Mouse (Mus musculus): ENCODE data around the gene Sh3rf1. TPM values are rescaled to one million over a fixed set of nuclear protein-coding genes. Genes with fewer than 3 reads are reported as not detected.

Gene Sh3rf1
- polyA plus RNA-seq, 1 experiment from 2014 or later, result 9.1 TPM

- H3K36me3 ChIP-seq, result no peaks in the 10 kb centered on the region
- no peaks in the 10 kb centered on the region for H3K27me3 ChIP-seq
- H3K9me3 ChIP-seq, result 0 out of 2 replicates have a peak, but pooled peaks cover 3% of the 10 kb centered on the region
- WGBS, result 86% methylated on average over 4 of the region's 4 CpGs
- H3K4me3 ChIP-seq (replicated peaks), result no peak overlapping the region
- ATAC-seq (ENCODE audit: insufficient number of reproducible peaks, insufficient read depth, low FRiP score, low TSS enrichment, low read depth), result no peak
- no peak overlapping the region for H3K9ac ChIP-seq (replicated peaks)
- peaks cover 3% of the 10 kb centered on the region; the same call in 1 of the 2 replicates for H3K4me1 ChIP-seq (replicated peaks)
- no peak overlapping the region for H3K4me2 ChIP-seq
- no peak overlapping the region for H3K27ac ChIP-seq
These were observed 71.4 kb downstream of the Sh3rf1 start for GRCm38 (mm10) chr8:61295040-61295439.

- no peak overlapping the region for H3K27ac ChIP-seq
- no peak overlapping the region for H3K9ac ChIP-seq (replicated peaks)
- no peak overlapping the region for H3K4me2 ChIP-seq
- WGBS, result 72% methylated on average over 12 of the region's 12 CpGs
- H3K4me3 ChIP-seq (replicated peaks), result no peak overlapping the region
- peaks cover 3% of the 10 kb centered on the region; the same call in 1 of the 2 replicates for H3K4me1 ChIP-seq (replicated peaks)
- ATAC-seq (ENCODE audit: insufficient number of reproducible peaks, insufficient read depth, low FRiP score, low TSS enrichment, low read depth), result no peak
- no peaks in the 10 kb centered on the region for H3K27me3 ChIP-seq
- 0 out of 2 replicates have a peak, but pooled peaks cover 3% of the 10 kb centered on the region for H3K9me3 ChIP-seq
- no peaks in the 10 kb centered on the region for H3K36me3 ChIP-seq
These were observed 71.8 kb downstream of the Sh3rf1 start for GRCm38 (mm10) chr8:61295441-61295840.

- Histone ChIP-seq H3K9me3 (peaks cover 3% of the 10 kb centered on the region; the same call in 1 of the 2 replicates), H3K4me3 (replicated peaks) (no peak overlapping the region), H3K4me2 (no peak overlapping the region), H3K4me1 (replicated peaks) (peaks cover 18% of the 10 kb centered on the region), H3K27me3 (no peaks in the 10 kb centered on the region), H3K9ac (replicated peaks) (no peak overlapping the region), H3K36me3 (no peaks in the 10 kb centered on the region), H3K27ac (no peak overlapping the region)
- ATAC-seq (ENCODE audit: insufficient number of reproducible peaks, insufficient read depth, low FRiP score, low TSS enrichment, low read depth), result no peak
- 73% methylated on average over 4 of the region's 4 CpGs for WGBS
These were observed 75.2 kb downstream of the Sh3rf1 start for GRCm38 (mm10) chr8:61298828-61299227.

- no peak overlapping the region for H3K9ac ChIP-seq (replicated peaks)
- ATAC-seq (ENCODE audit: insufficient number of reproducible peaks, insufficient read depth, low FRiP score, low TSS enrichment, low read depth), result 0 out of 2 replicates have a peak, but pooled peaks have one; percentile 28
- no peak overlapping the region for H3K4me2 ChIP-seq
- no peak overlapping the region for H3K4me3 ChIP-seq (replicated peaks)
- no peaks in the 10 kb centered on the region for H3K27me3 ChIP-seq
- 59% methylated on average over 18 of the region's 18 CpGs for WGBS
- no peaks in the 10 kb centered on the region for H3K36me3 ChIP-seq
- H3K27ac ChIP-seq, result peak overlapping the region; percentile 56
- H3K4me1 ChIP-seq (replicated peaks), result peaks cover 25% of the 10 kb centered on the region
- H3K9me3 ChIP-seq, result peaks cover 3% of the 10 kb centered on the region; the same call in 1 of the 2 replicates
These were observed 77.8 kb downstream of the Sh3rf1 start for GRCm38 (mm10) chr8:61301298-61302028.

- no peaks in the 10 kb centered on the region for H3K36me3 ChIP-seq
- no peaks in the 10 kb centered on the region for H3K27me3 ChIP-seq
- 60% methylated on average over 5 of the region's 5 CpGs for WGBS
- H3K27ac ChIP-seq, result peak overlapping the region; percentile 32; the same call in 1 of the 2 replicates
- no peak overlapping the region for H3K4me3 ChIP-seq (replicated peaks)
- no peak overlapping the region for H3K4me2 ChIP-seq
- peaks cover 28% of the 10 kb centered on the region for H3K4me1 ChIP-seq (replicated peaks)
- peaks cover 3% of the 10 kb centered on the region; the same call in 1 of the 2 replicates for H3K9me3 ChIP-seq
- ATAC-seq (ENCODE audit: insufficient number of reproducible peaks, insufficient read depth, low FRiP score, low TSS enrichment, low read depth), result no peak
- no peak overlapping the region for H3K9ac ChIP-seq (replicated peaks)
These were observed 78.3 kb downstream of the Sh3rf1 start for GRCm38 (mm10) chr8:61302029-61302368.

GRCm38 (mm10) chr8:61305451-61306070, 81.9 kb downstream of the Sh3rf1 start:
- H3K9me3 ChIP-seq, result no peaks in the 10 kb centered on the region; the same call in 1 of the 2 replicates
- no peak overlapping the region for H3K27ac ChIP-seq
- no peak overlapping the region for H3K9ac ChIP-seq (replicated peaks)
- no peak overlapping the region for H3K4me3 ChIP-seq (replicated peaks)
- H3K4me1 ChIP-seq (replicated peaks), result peaks cover 44% of the 10 kb centered on the region
- no peak overlapping the region for H3K4me2 ChIP-seq
- no peaks in the 10 kb centered on the region for H3K27me3 ChIP-seq
- no peaks in the 10 kb centered on the region for H3K36me3 ChIP-seq
- ATAC-seq (ENCODE audit: insufficient number of reproducible peaks, insufficient read depth, low FRiP score, low TSS enrichment, low read depth), result no peak
- WGBS, result 93% methylated on average over 7 of the region's 7 CpGs

GRCm38 (mm10) chr8:61306501-61307112, 82.9 kb downstream of the Sh3rf1 start:
- WGBS, result 64% methylated on average over 4 of the region's 4 CpGs
- peaks cover 44% of the 10 kb centered on the region for H3K4me1 ChIP-seq (replicated peaks)
- H3K9me3 ChIP-seq, result no peaks in the 10 kb centered on the region; the same call in 1 of the 2 replicates
- ATAC-seq (ENCODE audit: insufficient number of reproducible peaks, insufficient read depth, low FRiP score, low TSS enrichment, low read depth), result no peak
- no peak overlapping the region for H3K4me2 ChIP-seq
- no peak overlapping the region for H3K9ac ChIP-seq (replicated peaks)
- no peak overlapping the region for H3K4me3 ChIP-seq (replicated peaks)
- H3K36me3 ChIP-seq, result no peaks in the 10 kb centered on the region
- no peak overlapping the region for H3K27ac ChIP-seq
- H3K27me3 ChIP-seq, result no peaks in the 10 kb centered on the region

GRCm38 (mm10) chr8:61308896-61309295, 85.2 kb downstream of the Sh3rf1 start:
- no peaks in the 10 kb centered on the region for H3K27me3 ChIP-seq
- H3K4me3 ChIP-seq (replicated peaks), result no peak overlapping the region
- no peak overlapping the region for H3K9ac ChIP-seq (replicated peaks)
- H3K36me3 ChIP-seq, result no peaks in the 10 kb centered on the region
- peaks cover 43% of the 10 kb centered on the region for H3K4me1 ChIP-seq (replicated peaks)
- H3K4me2 ChIP-seq, result no peak overlapping the region
- no peaks in the 10 kb centered on the region for H3K9me3 ChIP-seq
- no peak overlapping the region for H3K27ac ChIP-seq
- ATAC-seq (ENCODE audit: insufficient number of reproducible peaks, insufficient read depth, low FRiP score, low TSS enrichment, low read depth), result no peak

GRCm38 (mm10) chr8:61309530-61310402, 86.1 kb downstream of the Sh3rf1 start:
- peaks cover 43% of the 10 kb centered on the region for H3K4me1 ChIP-seq (replicated peaks)
- no peak for ATAC-seq (ENCODE audit: insufficient number of reproducible peaks, insufficient read depth, low FRiP score, low TSS enrichment, low read depth)
- no peak overlapping the region for H3K9ac ChIP-seq (replicated peaks)
- peak overlapping the region; percentile 78 for H3K27ac ChIP-seq
- H3K27me3 ChIP-seq, result no peaks in the 10 kb centered on the region
- 28% methylated on average over 20 of the region's 20 CpGs for WGBS
- H3K4me3 ChIP-seq (replicated peaks), result no peak overlapping the region
- H3K9me3 ChIP-seq, result no peaks in the 10 kb centered on the region
- H3K36me3 ChIP-seq, result no peaks in the 10 kb centered on the region
- H3K4me2 ChIP-seq, result peak overlapping the region; percentile 33

GRCm38 (mm10) chr8:61310403-61310871, 86.8 kb downstream of the Sh3rf1 start:
- no peaks in the 10 kb centered on the region for H3K27me3 ChIP-seq
- peaks cover 43% of the 10 kb centered on the region for H3K4me1 ChIP-seq (replicated peaks)
- H3K4me3 ChIP-seq (replicated peaks), result no peak overlapping the region
- H3K4me2 ChIP-seq, result peak overlapping the region; percentile 33
- no peak for ATAC-seq (ENCODE audit: insufficient number of reproducible peaks, insufficient read depth, low FRiP score, low TSS enrichment, low read depth)
- no peaks in the 10 kb centered on the region for H3K9me3 ChIP-seq
- H3K9ac ChIP-seq (replicated peaks), result no peak overlapping the region
- H3K27ac ChIP-seq, result peak overlapping the region; percentile 78
- WGBS, result 17% methylated on average over 9 of the region's 9 CpGs
- no peaks in the 10 kb centered on the region for H3K36me3 ChIP-seq

All from limb, embryonic 12.5 days (tissue).